Mouse (Mus musculus) hindbrain, embryonic 13.5 days (tissue): Measurements from ENCODE around the gene Plscr2. TPM values are rescaled to one million over a fixed set of nuclear protein-coding genes. Genes with fewer than 3 reads are reported as not detected.
A peak's percentile ranks its signal among the peaks of the same experiment; 100 is the strongest.

Source experiments
- ATAC-seq: fragments of 200-750 bp; cut with Nextera tagmentation; 2 replicates; pipeline ENCODE4 v1.8.0; 2017; ENCODE audit warnings: moderate TSS enrichment; ENCODE audit not compliant: low FRiP score
- H3K27ac ChIP-seq: fragments of 300-500 bp; sonication (generic); 2 replicates; pipeline ENCODE4 v1.5.1; 2015; ENCODE audit warnings: inconsistent platforms, mild to moderate bottlenecking, moderate library complexity
- H3K27me3 ChIP-seq: fragments of 300-500 bp; sonication (generic); 2 replicates; pipeline ENCODE4 v1.6.1; 2015; ENCODE audit warnings: mild to moderate bottlenecking, inconsistent platforms
- H3K36me3 ChIP-seq: fragments of 300-500 bp; sonication (generic); 2 replicates; pipeline ENCODE4 v1.6.1; 2015; ENCODE audit warnings: mild to moderate bottlenecking, inconsistent platforms
- H3K4me1 ChIP-seq: fragments of 300-500 bp; sonication (generic); replicated peaks from 2 replicates; pipeline ENCODE4 v1.6.1; 2015; ENCODE audit warnings: inconsistent platforms
- H3K4me2 ChIP-seq: fragments of 300-500 bp; sonication (generic); 2 replicates; pipeline ENCODE4 v1.6.1; 2015; ENCODE audit warnings: inconsistent platforms, mild to moderate bottlenecking, moderate library complexity
- H3K4me3 ChIP-seq: fragments of 300-500 bp; sonication (generic); 2 replicates; pipeline ENCODE4 v1.5.1; 2015; ENCODE audit warnings: mild to moderate bottlenecking, inconsistent platforms
- H3K9ac ChIP-seq: fragments of 300-500 bp; sonication (generic); 2 replicates; pipeline ENCODE4 v1.6.1; 2015; ENCODE audit warnings: mild to moderate bottlenecking, inconsistent platforms
- H3K9me3 ChIP-seq: fragments of 300-500 bp; sonication (generic); 2 replicates; pipeline ENCODE4 v1.6.1; 2016; ENCODE audit warnings: inconsistent platforms
- WGBS: fragments of 180-500 bp; shearing (Covaris S2); methylation state at CpG from one replicate; pipeline ENCODE4 v1.1.7; 2015; 5-methylcytosine and 5-hydroxymethylcytosine counted together
- polyA plus RNA-seq: library from polyadenylated mRNA; unstranded; fragments of >200 nt; fragmentation: Nextera tagmentation; extraction: Ambion mirVana; gene quantifications from 2 replicates; pipeline ENCODE4 v1.2.1, GENCODE M21; 2015

Gene Plscr2
- 0.69 and 0.75 TPM in 2 replicates for polyA plus RNA-seq

GRCm38 (mm10) chr9:92275486-92276207 is at the start of gene Plscr2:
Gene Plscr2 (plus strand): TSS chr9:92275602.
- no peak within 1 kb of the TSS for H3K9ac ChIP-seq
- no peaks in the 10 kb centered on the region for H3K9me3 ChIP-seq
- H3K36me3 ChIP-seq = peaks cover 3% of the 10 kb centered on the region; the same call in 1 of the 2 replicates
- peaks cover 6% of the 10 kb centered on the region; the same call in 1 of the 2 replicates for H3K4me1 ChIP-seq
- no peak within 1 kb of the TSS for H3K27ac ChIP-seq
- no peak within 1 kb of the TSS for H3K4me3 ChIP-seq
- ATAC-seq = no peak
- H3K4me2 ChIP-seq = no peak within 1 kb of the TSS
- 77% methylated on average over 9 of the region's 9 CpGs for WGBS
- no peaks in the 10 kb centered on the region for H3K27me3 ChIP-seq

- Histone ChIP-seq H3K36me3 (no peaks in the 10 kb centered on the region), H3K4me3 (no peak overlapping the region), H3K27me3 (no peaks in the 10 kb centered on the region), H3K4me2 (no peak overlapping the region), H3K4me1 (no peaks in the 10 kb centered on the region), H3K9ac (no peak overlapping the region), H3K9me3 (no peaks in the 10 kb centered on the region), H3K27ac (no peak overlapping the region)
- ATAC-seq = no peak
- 89% methylated on average over 3 of the region's 3 CpGs for WGBS
Measured at GRCm38 (mm10) chr9:92226127-92226655, 49.2 kb upstream of the Plscr2 start.

GRCm38 (mm10) chr9:92226795-92227194 is 48.6 kb upstream of the Plscr2 start:
- no peaks in the 10 kb centered on the region for H3K9me3 ChIP-seq

GRCm38 (mm10) chr9:92228867-92229832 is 46.3 kb upstream of the Plscr2 start:
- H3K36me3 ChIP-seq = no peaks in the 10 kb centered on the region
- no peak overlapping the region for H3K9ac ChIP-seq
- H3K27me3 ChIP-seq = no peaks in the 10 kb centered on the region
- H3K4me2 ChIP-seq = no peak overlapping the region
- H3K4me1 ChIP-seq = no peaks in the 10 kb centered on the region
- ATAC-seq = no peak
- no peaks in the 10 kb centered on the region for H3K9me3 ChIP-seq
- H3K4me3 ChIP-seq = no peak overlapping the region
- WGBS = 92% methylated on average over 16 of the region's 16 CpGs
- no peak overlapping the region for H3K27ac ChIP-seq

More at GRCm38 (mm10) chr9:92226795-92227194, 48.6 kb upstream of the Plscr2 start:
- Histone ChIP-seq H3K27ac (no peak overlapping the region), H3K4me3 (no peak overlapping the region), H3K4me2 (no peak overlapping the region), H3K36me3 (no peaks in the 10 kb centered on the region), H3K9ac (no peak overlapping the region), H3K27me3 (no peaks in the 10 kb centered on the region), H3K4me1 (no peaks in the 10 kb centered on the region)
- WGBS = 93% methylated on average over 3 of the region's 3 CpGs
- no peak for ATAC-seq

GRCm38 (mm10) chr9:92229833-92230205 is 45.6 kb upstream of the Plscr2 start:
- WGBS = 77% methylated on average over 2 of the region's 2 CpGs
- no peak for ATAC-seq

GRCm38 (mm10) chr9:92234901-92235458 is 40.4 kb upstream of the Plscr2 start:
- H3K27ac ChIP-seq = no peak overlapping the region
- H3K4me2 ChIP-seq = no peak overlapping the region
- WGBS = 92% methylated on average over 11 of the region's 11 CpGs
- H3K9me3 ChIP-seq = no peaks in the 10 kb centered on the region
- H3K9ac ChIP-seq = no peak overlapping the region
- no peaks in the 10 kb centered on the region for H3K36me3 ChIP-seq
- no peaks in the 10 kb centered on the region for H3K4me1 ChIP-seq
- H3K27me3 ChIP-seq = no peaks in the 10 kb centered on the region
- no peak overlapping the region for H3K4me3 ChIP-seq
- no peak for ATAC-seq

More at GRCm38 (mm10) chr9:92229833-92230205, 45.6 kb upstream of the Plscr2 start:
- Histone ChIP-seq H3K9me3 (no peaks in the 10 kb centered on the region), H3K4me2 (no peak overlapping the region), H3K27ac (no peak overlapping the region), H3K9ac (no peak overlapping the region), H3K4me1 (no peaks in the 10 kb centered on the region), H3K27me3 (no peaks in the 10 kb centered on the region), H3K36me3 (no peaks in the 10 kb centered on the region), H3K4me3 (no peak overlapping the region)

GRCm38 (mm10) chr9:92248773-92249446 is 26.5 kb upstream of the Plscr2 start:
- H3K27ac ChIP-seq = no peak overlapping the region
- no peak for ATAC-seq
- no peak overlapping the region for H3K4me3 ChIP-seq
- H3K9me3 ChIP-seq = no peaks in the 10 kb centered on the region
- H3K9ac ChIP-seq = no peak overlapping the region
- H3K4me1 ChIP-seq = peaks cover 16% of the 10 kb centered on the region
- no peak overlapping the region for H3K4me2 ChIP-seq
- H3K27me3 ChIP-seq = no peaks in the 10 kb centered on the region
- H3K36me3 ChIP-seq = no peaks in the 10 kb centered on the region
- WGBS = 85% methylated on average over 7 of the region's 7 CpGs

- 40% methylated on average over 7 of the region's 7 CpGs for WGBS
- Histone ChIP-seq H3K9me3 (no peaks in the 10 kb centered on the region), H3K4me2 (peak within 1 kb of the TSS; percentile 73), H3K27ac (peak within 1 kb of the TSS; percentile 66), H3K4me3 (peak within 1 kb of the TSS; percentile 56), H3K4me1 (peaks cover 16% of the 10 kb centered on the region), H3K27me3 (no peaks in the 10 kb centered on the region), H3K36me3 (no peaks in the 10 kb centered on the region), H3K9ac (peak within 1 kb of the TSS; percentile 75)
- ATAC-seq = no peak
Measured at GRCm38 (mm10) chr9:92249447-92249852, 26.0 kb upstream of the Plscr2 start, which contains the start of gene Plscr1. Gene Plscr1 (plus strand): TSS chr9:92249750.

- ATAC-seq = peak; percentile 92
- H3K36me3 ChIP-seq = no peaks in the 10 kb centered on the region
- under 1% methylated on average over 40 of the region's 40 CpGs for WGBS
- H3K4me3 ChIP-seq = peak overlapping the region; percentile 56
- peak overlapping the region; percentile 73 for H3K4me2 ChIP-seq
- peak overlapping the region; percentile 75 for H3K9ac ChIP-seq
- peak overlapping the region; percentile 66 for H3K27ac ChIP-seq
- H3K27me3 ChIP-seq = no peaks in the 10 kb centered on the region
- H3K4me1 ChIP-seq = peaks cover 16% of the 10 kb centered on the region
- H3K9me3 ChIP-seq = no peaks in the 10 kb centered on the region
Measured at GRCm38 (mm10) chr9:92249987-92250772, 25.2 kb upstream of the Plscr2 start.

GRCm38 (mm10) chr9:92252718-92253117 is 22.7 kb upstream of the Plscr2 start:
- Histone ChIP-seq H3K9ac (no peak overlapping the region), H3K4me1 (peaks cover 16% of the 10 kb centered on the region), H3K27me3 (no peaks in the 10 kb centered on the region), H3K36me3 (no peaks in the 10 kb centered on the region), H3K9me3 (no peaks in the 10 kb centered on the region), H3K4me3 (no peak overlapping the region), H3K4me2 (no peak overlapping the region), H3K27ac (no peak overlapping the region)
- WGBS = 84% methylated on average over 5 of the region's 5 CpGs
- no peak for ATAC-seq
